Mouse (Mus musculus) thymus, adult 18-20 months (tissue): Measurements from ENCODE around the gene Fscn2.
"Not testable (repeated sequence)": the region's sequence is repeated elsewhere in the genome, so short reads cannot be mapped to it uniquely, and the experiment has no call there.

Experiments used
- DNase-seq, 2 experiments: peaks; one replicate each; pipeline ENCODE4 v3.0.0; 2022; ENCODE audit warnings: mixed read lengths in 2 of 2

The Fscn2 gene

GRCm38 (mm10) chr11:120405867-120406266 lies 44.5 kb downstream of the Fscn2 start:
- no peak for DNase-seq

GRCm38 (mm10) chr11:120406445-120406844 lies 45.1 kb downstream of the Fscn2 start:
- DNase-seq: no peak

- not testable (repeated sequence) for DNase-seq
Observed at GRCm38 (mm10) chr11:120413621-120414020, 52.3 kb downstream of the Fscn2 start.
